Mouse (Mus musculus) stomach, embryonic 15.5 days (tissue): ENCODE measurements at regions not wholly inside any gene's neighbourhood (a gene's known extent, or its start where the extent isn't known, plus 50 kb on each side); places are given as distances from the start of the nearest gene placed in this dataset.
"Not testable (repeated sequence)": the region's sequence is repeated elsewhere in the genome, so short reads cannot be mapped to it uniquely, and the experiment has no call there.

Experiments
- ATAC-seq: fragments of 200-750 bp; cut with Nextera tagmentation; 2 replicates; pipeline ENCODE4 v1.8.0; 2017; ENCODE audit warnings: low read depth, moderate number of reproducible peaks, moderate TSS enrichment; ENCODE audit not compliant: insufficient read depth, low FRiP score
- H3K27ac ChIP-seq: fragments of 300-500 bp; sonication (generic); 2 replicates; pipeline ENCODE4 v1.5.1; 2015; ENCODE audit warnings: mild to moderate bottlenecking, inconsistent platforms
- H3K27me3 ChIP-seq: fragments of 300-500 bp; sonication (generic); replicated peaks from 2 replicates; pipeline ENCODE4 v1.6.1; 2015; ENCODE audit warnings: inconsistent platforms
- H3K36me3 ChIP-seq: fragments of 300-500 bp; sonication (generic); 2 replicates; pipeline ENCODE4 v1.6.1; 2015; ENCODE audit warnings: inconsistent platforms
- H3K4me1 ChIP-seq: fragments of 300-500 bp; sonication (generic); 2 replicates; pipeline ENCODE4 v1.6.1; 2015; ENCODE audit warnings: inconsistent platforms
- H3K4me2 ChIP-seq: fragments of 300-500 bp; sonication (generic); 2 replicates; pipeline ENCODE4 v1.6.1; 2015; ENCODE audit warnings: mild to moderate bottlenecking, inconsistent platforms
- H3K4me3 ChIP-seq: fragments of 300-500 bp; sonication (generic); replicated peaks from 2 replicates; pipeline ENCODE4 v1.5.1; 2015; ENCODE audit warnings: inconsistent platforms
- H3K9ac ChIP-seq: fragments of 300-500 bp; sonication (generic); 2 replicates; pipeline ENCODE4 v1.6.1; 2015; ENCODE audit warnings: inconsistent platforms
- H3K9me3 ChIP-seq: fragments of 300-500 bp; sonication (generic); 2 replicates; pipeline ENCODE4 v1.6.1; 2016; ENCODE audit warnings: inconsistent platforms
- WGBS: fragments of 180-500 bp; shearing (Covaris S2); methylation state at CpG from one replicate; pipeline ENCODE4 v1.1.7; 2015; 5-methylcytosine and 5-hydroxymethylcytosine counted together

DNA sequence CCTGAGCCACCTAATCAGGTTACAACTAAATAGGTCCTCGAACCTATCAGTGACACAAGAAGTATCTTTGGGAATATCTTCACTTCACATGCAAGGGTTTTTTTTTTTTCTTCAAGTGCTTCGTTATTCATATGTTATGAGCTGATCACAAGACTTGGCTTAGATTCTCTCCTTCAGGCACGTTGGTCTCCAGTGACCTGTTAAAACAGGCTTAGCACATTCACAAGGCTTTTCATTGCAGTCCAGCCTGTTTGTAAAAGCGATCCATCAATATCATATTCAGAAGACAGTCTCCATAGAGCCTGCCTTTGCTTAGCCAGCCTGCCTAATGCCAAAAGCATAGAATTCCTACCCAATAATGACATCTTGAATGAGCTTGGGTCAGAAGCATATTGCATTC is 864.2 kb downstream of the Ttll7 start:
- no peaks in the 10 kb centered on the region for H3K4me1 ChIP-seq
- no peak for ATAC-seq

DNA sequence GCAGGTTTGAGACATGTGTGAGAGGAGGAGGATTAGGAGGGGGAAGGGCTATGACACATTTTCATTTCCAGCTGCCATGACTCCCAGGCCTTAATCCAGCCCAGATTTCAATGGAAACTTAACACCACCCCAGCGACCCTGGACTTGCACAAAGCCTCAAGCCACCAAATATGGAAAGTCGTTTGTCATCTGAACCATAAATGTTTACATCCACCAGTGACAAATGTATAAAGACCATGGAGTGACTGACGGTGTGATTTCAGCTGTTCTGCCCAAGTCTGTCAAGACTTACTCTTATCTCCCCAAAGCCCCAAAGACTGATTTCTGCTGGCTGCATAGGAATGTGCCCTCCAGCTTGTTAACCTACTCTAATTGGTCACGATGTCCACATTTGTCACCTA is 855.2 kb downstream of the Ttll7 start:
- Histone ChIP-seq H3K36me3 (no peaks in the 10 kb centered on the region), H3K4me1 (peaks cover 7% of the 10 kb centered on the region; the same call in 1 of the 2 replicates), H3K9ac (no peak overlapping the region), H3K4me3 (no peak overlapping the region), H3K4me2 (no peak overlapping the region; the same call in 1 of the 2 replicates), H3K27me3 (no peaks in the 10 kb centered on the region), H3K9me3 (no peaks in the 10 kb centered on the region), H3K27ac (no peak overlapping the region)
- no peak; the same call in 1 of the 2 replicates for ATAC-seq
- 17% methylated on average over 4 of the region's 4 CpGs for whole genome bisulfite sequencing

More for the DNA sequence above, 864.2 kb downstream of the Ttll7 start:
- no peaks in the 10 kb centered on the region for H3K9me3 ChIP-seq
- H3K27me3 ChIP-seq: no peaks in the 10 kb centered on the region
- H3K4me3 ChIP-seq: no peak overlapping the region
- H3K9ac ChIP-seq: no peak overlapping the region
- no peak overlapping the region for H3K4me2 ChIP-seq
- no peak overlapping the region for H3K27ac ChIP-seq
- WGBS: 71% methylated on average over 4 of the region's 4 CpGs
- no peaks in the 10 kb centered on the region for H3K36me3 ChIP-seq

DNA sequence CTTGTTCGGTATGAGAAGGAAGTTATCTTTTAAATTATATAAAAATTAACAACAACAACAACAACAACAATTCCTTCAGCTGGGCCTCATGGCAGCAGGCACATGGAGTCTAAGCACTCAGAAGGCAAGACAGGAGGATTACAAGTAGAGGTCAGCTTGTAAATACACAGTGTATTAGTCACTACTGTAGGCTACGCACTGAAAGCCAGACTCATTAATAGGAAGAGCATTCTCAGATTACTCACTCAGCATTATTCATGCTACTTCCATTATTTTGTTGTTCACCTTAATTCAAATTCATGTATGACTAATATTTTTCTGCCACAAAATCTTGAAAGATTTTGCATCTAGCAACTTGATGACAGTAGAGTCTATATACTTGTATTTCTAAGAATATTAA is 831.6 kb downstream of the Ttll7 start:
- Histone ChIP-seq H3K4me2 (no peak overlapping the region), H3K9ac (no peak overlapping the region), H3K27ac (no peak overlapping the region), H3K9me3 (no peaks in the 10 kb centered on the region), H3K4me1 (no peaks in the 10 kb centered on the region), H3K4me3 (no peak overlapping the region), H3K36me3 (no peaks in the 10 kb centered on the region), H3K27me3 (no peaks in the 10 kb centered on the region)
- WGBS: 82% methylated on average over 2 of the region's 2 CpGs
- ATAC-seq: no peak

DNA sequence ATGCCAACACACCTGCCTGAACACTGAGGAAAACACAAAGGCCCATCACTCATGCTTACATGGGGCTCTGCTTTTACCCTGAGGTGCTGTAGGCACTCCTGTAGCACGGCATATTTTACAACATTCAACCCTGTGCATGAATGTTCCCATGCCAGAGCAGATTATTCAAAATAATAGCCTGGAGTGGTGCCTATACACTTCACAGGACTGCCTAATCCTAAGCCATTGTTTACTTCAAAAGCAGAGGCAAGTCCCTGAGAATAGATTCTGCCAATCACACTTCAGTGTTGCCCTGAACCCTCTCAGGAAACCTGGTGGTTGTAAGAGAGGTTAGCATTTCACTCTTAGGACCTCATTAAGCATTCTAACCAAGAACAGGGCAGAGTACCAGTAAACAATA is 828.1 kb downstream of the Ttll7 start:
- Histone ChIP-seq H3K9ac (no peak overlapping the region), H3K27ac (no peak overlapping the region), H3K36me3 (no peaks in the 10 kb centered on the region), H3K4me2 (no peak overlapping the region), H3K4me1 (no peaks in the 10 kb centered on the region), H3K27me3 (no peaks in the 10 kb centered on the region), H3K4me3 (no peak overlapping the region), H3K9me3 (no peaks in the 10 kb centered on the region)
- no peak for ATAC-seq
- WGBS: 54% methylated on average over 1 of the region's 1 CpGs

DNA sequence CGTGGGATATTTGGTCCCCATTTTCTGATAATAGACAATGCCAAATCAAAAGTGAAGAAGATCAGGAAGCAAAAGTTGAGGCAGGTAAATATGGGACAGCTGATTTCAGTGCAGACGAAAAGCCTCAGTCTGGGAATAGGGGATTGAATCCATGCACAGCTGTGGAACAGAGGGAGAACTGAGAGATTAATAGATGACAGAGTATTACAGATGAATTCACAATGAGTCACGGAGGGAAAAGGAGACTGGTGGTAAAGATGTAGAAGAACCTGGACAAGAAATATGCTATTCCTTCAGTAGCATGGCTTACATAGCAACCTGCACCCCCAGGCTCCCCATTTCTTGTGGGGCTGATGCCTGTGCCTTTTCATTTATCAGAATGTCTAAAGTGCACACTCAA is 810.4 kb downstream of the Ttll7 start:
- H3K4me1 ChIP-seq: no peaks in the 10 kb centered on the region
- ATAC-seq: no peak
- 74% methylated on average over 3 of the region's 3 CpGs for WGBS
- no peak overlapping the region for H3K4me3 ChIP-seq
- H3K9ac ChIP-seq: no peak overlapping the region
- H3K27me3 ChIP-seq: no peaks in the 10 kb centered on the region
- H3K9me3 ChIP-seq: no peaks in the 10 kb centered on the region
- H3K4me2 ChIP-seq: no peak overlapping the region
- no peaks in the 10 kb centered on the region for H3K36me3 ChIP-seq
- H3K27ac ChIP-seq: no peak overlapping the region

DNA sequence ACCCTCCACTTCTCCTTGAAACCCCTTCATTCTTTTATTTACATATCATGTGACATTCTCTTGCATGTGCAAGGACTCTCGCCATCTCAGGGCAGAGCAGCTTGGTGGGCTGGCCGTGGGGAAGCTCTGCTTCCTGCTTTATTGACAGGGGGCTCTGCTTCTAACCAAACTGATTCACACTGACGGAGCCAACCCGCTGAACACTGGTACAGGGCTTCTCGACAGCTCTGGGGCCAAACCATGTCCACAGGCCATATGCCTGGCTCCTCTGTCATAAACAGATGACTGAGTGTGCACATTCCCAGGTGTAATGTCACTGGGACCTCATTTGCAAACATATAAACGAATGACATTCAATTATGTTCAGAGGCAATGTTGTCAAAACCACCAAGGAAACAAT is 800.7 kb downstream of the Ttll7 start:
- Histone ChIP-seq H3K27me3 (no peaks in the 10 kb centered on the region), H3K4me1 (peaks cover 3% of the 10 kb centered on the region; the same call in 1 of the 2 replicates), H3K27ac (no peak overlapping the region), H3K36me3 (no peaks in the 10 kb centered on the region), H3K9ac (no peak overlapping the region), H3K4me3 (no peak overlapping the region), H3K4me2 (no peak overlapping the region), H3K9me3 (no peaks in the 10 kb centered on the region)
- no peak for ATAC-seq
- WGBS: 50% methylated on average over 6 of the region's 6 CpGs

DNA sequence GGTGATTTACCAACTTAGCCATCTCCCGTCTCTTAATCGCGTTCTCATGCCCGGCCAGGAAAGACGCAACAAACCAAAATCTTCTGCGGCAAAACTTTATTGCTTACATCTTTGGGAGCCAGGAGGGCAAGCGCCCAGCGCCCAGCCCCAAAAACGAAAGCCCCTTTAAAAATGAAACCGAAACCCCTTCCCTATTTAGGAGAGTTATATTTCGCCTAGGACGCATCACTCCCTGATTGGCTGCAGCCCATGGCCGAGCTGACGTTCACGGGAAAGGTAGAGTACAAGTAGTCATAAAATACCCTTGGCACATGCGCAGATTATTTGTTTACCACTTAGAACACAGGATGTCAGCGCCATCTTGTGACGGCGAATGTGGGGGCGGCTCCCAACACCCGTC is 783.3 kb downstream of the Ttll7 start:
- ATAC-seq: not testable (repeated sequence)
- WGBS: 91% methylated on average over 21 of the region's 21 CpGs

DNA sequence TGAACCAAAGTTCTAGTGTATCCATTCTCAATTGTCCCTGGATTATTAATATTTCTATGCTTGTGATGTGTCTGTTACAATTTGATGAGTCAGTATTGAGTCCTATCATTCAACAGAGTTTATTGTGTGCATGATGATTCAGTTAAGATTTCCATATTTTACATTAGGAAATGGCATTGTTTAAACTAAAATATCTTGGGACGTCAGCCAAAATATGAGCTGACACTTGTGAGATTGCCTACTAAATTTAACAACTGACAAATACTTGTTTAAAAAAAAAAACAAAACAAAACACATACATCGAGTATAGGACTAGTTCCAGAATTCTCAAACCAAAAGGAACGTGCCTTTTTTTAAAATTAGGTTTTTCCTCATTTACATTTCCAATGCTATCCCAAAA is 779.0 kb downstream of the Ttll7 start:
- 69% methylated on average over 3 of the region's 3 CpGs for whole genome bisulfite sequencing
- no peaks in the 10 kb centered on the region for H3K27me3 ChIP-seq
- no peak for ATAC-seq
- no peaks in the 10 kb centered on the region for H3K4me1 ChIP-seq
- H3K9ac ChIP-seq: no peak overlapping the region
- no peak overlapping the region for H3K4me3 ChIP-seq
- no peaks in the 10 kb centered on the region for H3K9me3 ChIP-seq
- no peak overlapping the region for H3K27ac ChIP-seq
- no peak overlapping the region for H3K4me2 ChIP-seq
- H3K36me3 ChIP-seq: no peaks in the 10 kb centered on the region

More for the DNA sequence above, 783.3 kb downstream of the Ttll7 start:
- not testable (repeated sequence) for H3K27me3 ChIP-seq, H3K9ac ChIP-seq, H3K4me2 ChIP-seq, H3K9me3 ChIP-seq, H3K4me1 ChIP-seq, H3K27ac ChIP-seq, H3K4me3 ChIP-seq, H3K36me3 ChIP-seq

DNA sequence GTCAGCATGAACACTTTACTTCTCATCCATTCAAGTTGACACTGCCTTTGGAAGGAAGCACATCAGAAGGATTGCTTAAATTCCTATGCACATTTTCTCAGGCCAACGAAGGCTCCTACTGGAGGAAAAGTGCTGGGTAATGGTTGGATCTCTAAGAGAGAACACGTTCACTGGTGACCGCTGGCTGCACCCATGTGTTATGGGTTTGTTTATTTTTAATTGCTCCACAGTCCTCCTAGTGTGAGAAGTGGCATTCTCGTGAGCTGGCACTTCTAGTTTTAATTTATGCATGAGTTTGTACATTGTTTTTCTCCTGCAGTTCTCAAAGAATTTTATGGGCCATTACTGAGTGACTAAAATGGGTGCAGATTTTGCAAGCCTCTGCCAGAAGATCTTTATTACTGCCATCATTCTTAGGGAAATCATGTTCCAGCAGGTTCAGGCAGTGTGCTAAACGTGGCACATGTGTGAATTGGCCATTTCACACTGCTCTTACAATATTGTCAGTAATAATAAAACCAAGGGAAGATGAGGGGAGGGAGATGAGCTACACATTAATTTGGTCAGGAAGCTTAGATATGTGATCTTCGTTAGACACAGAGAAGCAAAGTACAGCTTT is 731.6 kb downstream of the Ttll7 start:
- Histone ChIP-seq H3K27ac (no peak overlapping the region), H3K9ac (no peak overlapping the region), H3K36me3 (no peaks in the 10 kb centered on the region), H3K4me3 (no peak overlapping the region), H3K27me3 (no peaks in the 10 kb centered on the region), H3K4me1 (no peaks in the 10 kb centered on the region), H3K4me2 (no peak overlapping the region), H3K9me3 (no peaks in the 10 kb centered on the region)
- ATAC-seq: no peak
- WGBS: 58% methylated on average over 6 of the region's 6 CpGs

DNA sequence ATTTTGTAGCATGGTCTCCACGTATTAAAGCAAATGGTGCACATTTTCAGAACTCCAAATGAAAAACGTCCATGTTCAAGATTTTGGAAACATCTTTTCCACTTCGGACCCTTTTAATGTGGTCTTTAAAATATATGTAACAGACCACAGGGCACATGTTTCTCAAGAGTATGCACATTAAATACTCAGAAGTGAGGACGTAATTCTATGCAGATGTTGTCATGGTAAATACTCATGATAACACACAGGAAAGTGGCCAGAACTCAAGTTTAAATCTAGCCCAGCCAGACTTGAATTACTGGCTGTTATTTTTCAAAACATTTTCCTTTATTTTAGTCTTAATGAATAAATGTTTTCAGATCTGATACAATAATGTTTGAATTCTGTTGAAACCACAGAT is 719.7 kb downstream of the Ttll7 start:
- H3K36me3 ChIP-seq: no peaks in the 10 kb centered on the region
- no peak for ATAC-seq
- no peak overlapping the region for H3K9ac ChIP-seq
- no peak overlapping the region for H3K4me2 ChIP-seq
- 69% methylated on average over 4 of the region's 4 CpGs for WGBS
- H3K4me1 ChIP-seq: no peaks in the 10 kb centered on the region
- no peaks in the 10 kb centered on the region for H3K27me3 ChIP-seq
- no peak overlapping the region for H3K4me3 ChIP-seq
- H3K27ac ChIP-seq: no peak overlapping the region
- H3K9me3 ChIP-seq: no peaks in the 10 kb centered on the region

DNA sequence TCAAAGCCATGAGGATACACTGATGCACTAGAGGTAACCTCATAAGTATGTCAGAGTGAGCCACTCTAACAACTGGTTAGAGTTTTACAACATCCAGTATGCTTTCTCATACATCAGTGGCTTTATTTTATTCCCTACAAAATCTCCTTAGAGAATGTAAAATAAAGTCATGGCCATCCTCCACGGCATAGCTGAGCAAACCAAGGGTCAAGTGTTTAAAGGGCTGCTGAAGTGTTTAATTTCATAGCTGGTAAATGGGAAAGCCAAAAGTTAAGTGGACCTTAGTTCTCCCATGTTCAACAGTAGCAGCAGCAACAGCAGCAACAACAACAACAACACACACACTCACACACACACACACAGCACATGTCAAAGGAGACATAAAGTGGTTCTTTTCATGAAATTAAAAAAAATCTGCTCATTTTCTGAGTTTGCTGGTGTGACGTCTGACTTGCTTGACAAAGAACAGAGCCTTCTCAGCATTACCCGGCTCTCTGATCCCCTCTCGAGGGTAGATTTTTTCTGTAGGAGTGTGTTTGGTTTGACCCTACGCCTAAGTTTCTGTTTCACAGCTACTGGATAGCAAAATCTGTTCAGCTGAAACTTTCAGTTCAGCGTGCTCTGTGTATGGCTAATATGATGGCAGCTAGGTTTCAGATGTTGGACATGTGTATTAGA is 693.3 kb downstream of the Ttll7 start:
- no peaks in the 10 kb centered on the region for H3K4me1 ChIP-seq
- ATAC-seq: no peak
- H3K9ac ChIP-seq: no peak overlapping the region
- H3K27ac ChIP-seq: no peak overlapping the region
- no peaks in the 10 kb centered on the region for H3K36me3 ChIP-seq
- no peak overlapping the region for H3K4me2 ChIP-seq
- 38% methylated on average over 6 of the region's 6 CpGs for WGBS
- no peak overlapping the region for H3K4me3 ChIP-seq
- no peaks in the 10 kb centered on the region for H3K27me3 ChIP-seq
- no peaks in the 10 kb centered on the region for H3K9me3 ChIP-seq

DNA sequence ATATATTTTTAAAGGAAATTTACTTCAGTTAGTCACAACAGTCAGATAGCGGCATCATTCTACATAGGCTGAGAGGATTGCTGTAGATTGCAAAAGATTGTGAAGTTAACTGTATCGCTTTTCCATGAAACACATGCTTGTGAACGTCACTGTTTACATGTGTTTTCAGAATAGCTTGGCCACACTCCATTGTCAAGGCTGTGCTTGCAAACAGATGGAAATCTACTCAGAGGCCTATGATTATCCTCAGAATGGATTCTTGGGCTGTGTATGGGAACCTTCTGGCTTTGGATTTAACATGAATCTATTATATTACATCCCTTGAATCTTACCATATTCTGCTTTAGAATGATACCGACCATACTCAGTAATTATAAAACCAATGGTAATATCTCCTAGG is 690.1 kb downstream of the Ttll7 start:
- Histone ChIP-seq H3K27me3 (no peaks in the 10 kb centered on the region), H3K9me3 (no peaks in the 10 kb centered on the region), H3K36me3 (no peaks in the 10 kb centered on the region), H3K4me3 (no peak overlapping the region), H3K27ac (no peak overlapping the region), H3K4me2 (no peak overlapping the region), H3K9ac (no peak overlapping the region), H3K4me1 (no peaks in the 10 kb centered on the region)
- WGBS: 80% methylated on average over 4 of the region's 4 CpGs
- ATAC-seq: no peak

DNA sequence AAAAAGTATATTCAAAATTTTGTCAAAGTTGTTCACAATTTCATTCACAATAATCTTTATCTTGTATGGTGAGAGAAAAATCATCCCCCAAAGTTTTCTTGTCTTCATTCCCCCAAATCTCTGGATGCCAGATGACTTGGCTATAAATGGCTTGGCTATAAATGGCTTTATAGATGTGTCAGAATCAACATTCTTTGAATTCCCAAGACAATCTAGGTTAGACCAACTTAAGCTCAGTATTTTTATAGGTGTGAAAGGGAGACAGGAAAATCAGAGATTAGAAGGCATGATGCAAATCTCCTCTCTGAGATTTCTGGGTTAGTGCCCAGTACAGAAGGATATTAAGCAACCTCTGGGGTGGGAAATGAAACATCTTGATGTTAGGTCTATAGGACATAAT is 685.4 kb downstream of the Ttll7 start:
- ATAC-seq: no peak
- Histone ChIP-seq H3K9ac (no peak overlapping the region), H3K27ac (no peak overlapping the region), H3K4me1 (no peaks in the 10 kb centered on the region), H3K27me3 (no peaks in the 10 kb centered on the region), H3K4me3 (no peak overlapping the region), H3K36me3 (no peaks in the 10 kb centered on the region), H3K9me3 (no peaks in the 10 kb centered on the region), H3K4me2 (no peak overlapping the region)
